In the genomic region with DNA sequence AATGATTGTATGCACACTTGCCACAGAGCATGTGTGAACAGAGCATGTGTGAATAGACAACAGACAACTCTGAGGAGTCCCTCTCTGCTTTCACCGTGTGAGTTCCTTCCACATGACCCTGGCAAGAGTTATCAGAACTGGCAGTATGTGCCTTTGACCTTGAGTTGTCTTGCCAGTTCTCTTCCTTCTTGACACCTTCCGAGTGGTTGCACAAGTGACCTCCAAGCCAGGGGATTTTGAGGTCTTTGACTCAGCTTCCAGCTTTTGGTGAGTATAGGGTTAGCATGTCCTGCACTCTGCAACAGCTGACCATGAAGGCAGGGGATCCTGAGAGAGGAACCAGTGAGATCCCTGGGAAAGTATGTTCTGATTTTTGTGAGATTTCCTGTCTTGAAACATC, we compare ENCODE assay signal across 21 mouse cellular contexts. TPM values are rescaled to one million over a fixed set of nuclear protein-coding genes. Genes with fewer than 3 reads are reported as not detected.
"Had no signal": no experiment of that assay in that cellular context is flagged by ENCODE, and none has a peak within 500 bp of the region (broad histone marks: within the 10 kb centered on the region; RNA-seq: fewer than 3 reads in every experiment).

No protein-coding gene starts in this region.

- H3K27ac ChIP-seq: midbrain, embryonic 10.5 days; midbrain, embryonic 12.5 days; neural tube, embryonic 13.5 days; neural tube, embryonic 15.5 days had no signal

- DNase-seq: lung, adult 18-20 months; lung, embryonic 14.5 days; lung, postnatal 10 days; lung, postnatal 4 days; midbrain, embryonic 14.5 days; retina, postnatal 1 day; right cerebral cortex, adult 18-20 months; right cerebral cortex, postnatal 25 days; thymus, adult 18-20 months; thymus, postnatal 14 days; thymus, postnatal 36 days had no signal

- H3K9ac ChIP-seq: lung, embryonic 14.5 days; midbrain, embryonic 12.5 days; neural tube, embryonic 13.5 days; neural tube, embryonic 15.5 days had no signal

- H3K27me3 ChIP-seq: midbrain, embryonic 12.5 days; neural tube, embryonic 13.5 days; neural tube, embryonic 15.5 days had no signal

- H3K9me3 ChIP-seq: midbrain, embryonic 10.5 days; midbrain, embryonic 12.5 days; neural tube, embryonic 13.5 days; neural tube, embryonic 15.5 days had no signal

- ATAC-seq: midbrain, embryonic 16.5 days had no signal

- H3K4me2 ChIP-seq: lung, embryonic 14.5 days; midbrain, embryonic 12.5 days; neural tube, embryonic 13.5 days; neural tube, embryonic 15.5 days had no signal

- H3K4me3 ChIP-seq: midbrain, embryonic 10.5 days; midbrain, embryonic 12.5 days; myocyte; neural tube, embryonic 13.5 days; neural tube, embryonic 15.5 days had no signal

- H3K4me1 ChIP-seq: midbrain, embryonic 10.5 days; midbrain, embryonic 12.5 days; neural tube, embryonic 13.5 days; neural tube, embryonic 15.5 days had no signal

RNA-seq across cellular contexts. Expression of a gene that starts 27.6 kb away (rescaled TPM):
- total RNA-seq: megakaryocyte-erythroid progenitor cell, adult 5-6 weeks had no signal
- polyA plus RNA-seq: lung, embryonic 14.5 days; midbrain, embryonic 12.5 days; myocyte; stomach, embryonic 14.5 days; stomach, embryonic 16.5 days; thymus, postnatal 0 days had no signal
